Mouse (Mus musculus): ENCODE measurements around the gene Adcy2. TPM values are rescaled to one million over a fixed set of nuclear protein-coding genes. Genes with fewer than 3 reads are reported as not detected.

Adcy2 gene
- polyA plus RNA-seq, 1 experiment from 2014 or later = 15.2 TPM

DNA sequence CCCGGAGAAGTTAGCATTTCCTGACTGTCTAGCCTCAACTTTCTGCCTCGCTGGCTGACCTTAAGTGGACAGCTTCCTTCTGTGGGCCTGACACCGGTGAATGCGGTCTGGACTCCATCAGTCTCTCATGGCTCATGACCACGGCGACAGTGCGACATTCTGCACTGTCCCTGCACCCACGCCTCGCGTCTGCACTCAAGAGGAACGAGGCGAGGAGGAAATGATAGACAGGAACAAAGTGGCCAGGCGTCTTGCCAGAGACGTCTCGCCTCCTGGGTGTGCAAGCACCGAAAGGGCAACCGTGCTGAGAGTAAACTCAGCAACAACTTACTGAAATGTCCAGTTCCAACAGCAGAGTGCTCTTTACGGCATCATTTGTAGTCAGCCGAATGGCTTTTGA, 427.1 kb downstream of the Adcy2 start:
- peaks cover 8% of the 10 kb centered on the region for H3K4me1 ChIP-seq (replicated peaks)

More for the DNA sequence above, 427.1 kb downstream of the Adcy2 start:
- H3K27ac ChIP-seq (replicated peaks) = no peak overlapping the region
- no peak overlapping the region for H3K9ac ChIP-seq
- 92% methylated on average over 19 of the region's 19 CpGs for WGBS
- H3K4me2 ChIP-seq = no peak overlapping the region
- peaks cover 65% of the 10 kb centered on the region for H3K36me3 ChIP-seq
- no peaks in the 10 kb centered on the region for H3K9me3 ChIP-seq
- H3K4me3 ChIP-seq = no peak overlapping the region
- ATAC-seq (ENCODE audit: low read depth) = no peak
- no peaks in the 10 kb centered on the region for H3K27me3 ChIP-seq

All from neural tube, embryonic 13.5 days (tissue).